ENCODE assay signal across 8 mouse cellular contexts in genomic region chr11:69063413-69064201, GRCm38 (mm10). TPM values are rescaled to one million over a fixed set of nuclear protein-coding genes. Genes with fewer than 3 reads are reported as not detected.
DNase-seq lines count a peak whose midpoint lies in the region; ATAC-seq lines count a peak whose summit lies in the region.

No protein-coding gene starts in this region.

- peak; percentile 77 to 78 for DNase-seq in left cerebral cortex, adult 18-20 months (ENCODE audit: low spot score in 2 of 2)
- DNase-seq in left cerebral cortex, adult 11 months (ENCODE audit: low spot score): no peak
- DNase-seq in embryo, embryonic 11 days: peak; percentile 81
- peak; percentile 70 to 76 for DNase-seq in heart, adult 9 months (ENCODE audit: low spot score in 2 of 2)
- peak; percentile 62 for DNase-seq in testis, postnatal 14 days (ENCODE audit: low spot score)

- peak overlapping the region; percentile 85 for H3K4me2 ChIP-seq in kidney, embryonic 16.5 days (replicated peaks; ENCODE audit: low read depth, low read length)
- peak overlapping the region; percentile 97 for H3K4me2 ChIP-seq in liver, embryonic 16.5 days (ENCODE audit: low read depth, low read length)
- peak overlapping the region; percentile 77 for H3K4me2 ChIP-seq in neural tube, embryonic 12.5 days (replicated peaks)

- H3K4me3 ChIP-seq in kidney, embryonic 16.5 days (ENCODE audit: low read length): peak overlapping the region; percentile 79
- peak overlapping the region; percentile 81 for H3K4me3 ChIP-seq in liver, embryonic 16.5 days (ENCODE audit: low read depth, low read length)
- peak overlapping the region; percentile 74 for H3K4me3 ChIP-seq in neural tube, embryonic 12.5 days

- H3K4me1 ChIP-seq in kidney, embryonic 16.5 days (ENCODE audit: insufficient read depth, low read length): peaks cover 38% of the 10 kb centered on the region
- peaks cover 43% of the 10 kb centered on the region for H3K4me1 ChIP-seq in liver, embryonic 16.5 days (ENCODE audit: control insufficient read depth, low read depth, low read length)
- peaks cover 35% of the 10 kb centered on the region for H3K4me1 ChIP-seq in neural tube, embryonic 12.5 days

- no peaks in the 10 kb centered on the region for H3K9me3 ChIP-seq in kidney, embryonic 16.5 days (ENCODE audit: low read length)
- no peaks in the 10 kb centered on the region for H3K9me3 ChIP-seq in liver, embryonic 16.5 days (replicated peaks; ENCODE audit: control insufficient read depth, low read length)
- no peaks in the 10 kb centered on the region for H3K9me3 ChIP-seq in neural tube, embryonic 12.5 days

- no peaks in the 10 kb centered on the region for H3K27me3 ChIP-seq in kidney, embryonic 16.5 days (ENCODE audit: insufficient read depth, low read length)
- H3K27me3 ChIP-seq in liver, embryonic 16.5 days (ENCODE audit: control insufficient read depth, insufficient read depth, low read depth, low read length): no peaks in the 10 kb centered on the region
- no peaks in the 10 kb centered on the region for H3K27me3 ChIP-seq in neural tube, embryonic 12.5 days (replicated peaks)

- peak; percentile 27; the same call in 1 of the 2 replicates for ATAC-seq in kidney, embryonic 16.5 days (ENCODE audit: low FRiP score, low TSS enrichment)
- ATAC-seq in liver, embryonic 16.5 days (ENCODE audit: low read depth): peak; percentile 28
- ATAC-seq in neural tube, embryonic 12.5 days (ENCODE audit: low FRiP score, low read depth): no peak

- no peaks in the 10 kb centered on the region for H3K36me3 ChIP-seq in kidney, embryonic 16.5 days (ENCODE audit: insufficient read depth, low read length)
- H3K36me3 ChIP-seq in liver, embryonic 16.5 days (ENCODE audit: control insufficient read depth, insufficient read depth): no peaks in the 10 kb centered on the region
- H3K36me3 ChIP-seq in neural tube, embryonic 12.5 days: no peaks in the 10 kb centered on the region

- H3K27ac ChIP-seq in kidney, embryonic 16.5 days (ENCODE audit: low read length): peak overlapping the region; percentile 87
- H3K27ac ChIP-seq in liver, embryonic 16.5 days (ENCODE audit: low read length): peak overlapping the region; percentile 80
- H3K27ac ChIP-seq in neural tube, embryonic 12.5 days: no peak overlapping the region

- WGBS in kidney, embryonic 16.5 days: under 1% methylated on average over 31 of the region's 31 CpGs
- under 1% methylated on average over 31 of the region's 31 CpGs for WGBS in liver, embryonic 16.5 days (ENCODE audit: insufficient replicate concordance)
- under 1% methylated on average over 31 of the region's 31 CpGs for WGBS in neural tube, embryonic 12.5 days

- peak overlapping the region; percentile 71 for H3K9ac ChIP-seq in kidney, embryonic 16.5 days (replicated peaks; ENCODE audit: low read length)
- peak overlapping the region; percentile 79 for H3K9ac ChIP-seq in liver, embryonic 16.5 days (ENCODE audit: low read depth, low read length)
- H3K9ac ChIP-seq in neural tube, embryonic 12.5 days: peak overlapping the region; percentile 57

RNA-seq across cellular contexts. Expression of gene Borcs6, which starts 4.1 kb away (rescaled TPM):
- 10 to 100 TPM; 35.2 to 38.0 TPM for total RNA-seq in left cerebral cortex, adult 18-20 months (2021)
- polyA plus RNA-seq in kidney, embryonic 16.5 days (2015; fragmentation: Nextera tagmentation; extraction: Ambion mirVana): 8.0 and 9.1 TPM in 2 replicates
- 3.1 and 3.6 TPM in 2 replicates for polyA plus RNA-seq in liver, embryonic 16.5 days (2015; fragmentation: Nextera tagmentation; extraction: Ambion mirVana)
- polyA plus RNA-seq in neural tube, embryonic 12.5 days (2016; fragmentation: Nextera tagmentation; extraction: Ambion mirVana): 17.9 and 18.9 TPM in 2 replicates

RNA-seq across cellular contexts. Expression of gene Tmem107, which starts 7.0 kb away (rescaled TPM):
- total RNA-seq in left cerebral cortex, adult 18-20 months (2021): 10 to 100 TPM; 23.6 to 26.8 TPM
- 61.0 and 68.1 TPM in 2 replicates for polyA plus RNA-seq in kidney, embryonic 16.5 days (2015; fragmentation: Nextera tagmentation; extraction: Ambion mirVana)
- polyA plus RNA-seq in liver, embryonic 16.5 days (2015; fragmentation: Nextera tagmentation; extraction: Ambion mirVana): 20.2 and 21.7 TPM in 2 replicates
- polyA plus RNA-seq in neural tube, embryonic 12.5 days (2016; fragmentation: Nextera tagmentation; extraction: Ambion mirVana): 36.1 and 39.8 TPM in 2 replicates

RNA-seq across cellular contexts. Expression of gene Aurkb, which starts 18.2 kb away (rescaled TPM):
- total RNA-seq in left cerebral cortex, adult 18-20 months (2021): under 1 TPM in 1 of 2 experiments, not detected in 1; 0.30 TPM
- 176 and 177 TPM in 2 replicates for polyA plus RNA-seq in kidney, embryonic 16.5 days (2015; fragmentation: Nextera tagmentation; extraction: Ambion mirVana)
- 101 and 107 TPM in 2 replicates for polyA plus RNA-seq in liver, embryonic 16.5 days (2015; fragmentation: Nextera tagmentation; extraction: Ambion mirVana)
- 95.5 and 98.4 TPM in 2 replicates for polyA plus RNA-seq in neural tube, embryonic 12.5 days (2016; fragmentation: Nextera tagmentation; extraction: Ambion mirVana)

RNA-seq across cellular contexts. Expression of gene Vamp2, which starts 24.7 kb away (rescaled TPM):
- 1,000 to 10,000 TPM; 1,053 to 1,091 TPM for total RNA-seq in left cerebral cortex, adult 18-20 months (2021)
- polyA plus RNA-seq in kidney, embryonic 16.5 days (2015; fragmentation: Nextera tagmentation; extraction: Ambion mirVana): 81.5 and 114 TPM in 2 replicates
- 16.4 and 25.4 TPM in 2 replicates for polyA plus RNA-seq in liver, embryonic 16.5 days (2015; fragmentation: Nextera tagmentation; extraction: Ambion mirVana)
- polyA plus RNA-seq in neural tube, embryonic 12.5 days (2016; fragmentation: Nextera tagmentation; extraction: Ambion mirVana): 149 and 174 TPM in 2 replicates

RNA-seq across cellular contexts. Expression of gene Per1, which starts 31.4 kb away (rescaled TPM):
- 100 to 1,000 TPM; 129 to 133 TPM for total RNA-seq in left cerebral cortex, adult 18-20 months (2021)
- 11.4 and 15.6 TPM in 2 replicates for polyA plus RNA-seq in kidney, embryonic 16.5 days (2015; fragmentation: Nextera tagmentation; extraction: Ambion mirVana)
- 6.9 and 8.5 TPM in 2 replicates for polyA plus RNA-seq in liver, embryonic 16.5 days (2015; fragmentation: Nextera tagmentation; extraction: Ambion mirVana)
- 7.4 and 9.0 TPM in 2 replicates for polyA plus RNA-seq in neural tube, embryonic 12.5 days (2016; fragmentation: Nextera tagmentation; extraction: Ambion mirVana)
